Mouse (Mus musculus) megakaryocyte, embryonic 14.5 days (primary cell): ENCODE data around the gene Uqcr10.

ENCODE experiments used
- FLI1 ChIP-seq: IDR thresholded peaks from 2 replicates; pipeline ENCODE4 v1.6.1; 2012; ENCODE audit warnings: low read length, inconsistent platforms, mixed read lengths
- GATA1 ChIP-seq: IDR thresholded peaks from 3 replicates; pipeline ENCODE4 v1.6.1; 2012; ENCODE audit warnings: mixed read lengths, low read length, inconsistent platforms, borderline replicate concordance

DNA sequence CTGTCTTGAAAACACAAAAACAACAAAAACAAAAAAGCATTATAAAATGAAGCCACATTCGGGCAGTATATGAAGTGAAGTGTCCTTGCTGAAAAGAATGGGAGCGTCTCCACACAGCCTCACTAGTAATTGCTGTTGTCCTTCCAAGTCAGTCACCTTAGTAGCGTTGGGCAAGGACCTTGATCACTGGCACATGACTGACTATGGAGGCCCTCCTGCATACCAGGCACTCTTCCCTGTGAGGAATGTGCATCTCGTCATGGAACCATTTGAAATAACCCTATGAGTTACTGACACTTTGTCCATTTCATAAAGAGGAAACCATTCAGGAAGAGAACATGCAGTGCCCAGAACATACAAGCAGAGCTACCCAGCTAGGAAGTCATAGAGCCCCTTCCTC lies 32.4 kb downstream of the Uqcr10 start:
- TF ChIP-seq GATA1: no peak
- no peak for TF ChIP-seq FLI1
